Mouse (Mus musculus) liver, embryonic 11.5 days (tissue): ENCODE results near the gene Adssl1. TPM values are rescaled to one million over a fixed set of nuclear protein-coding genes. Genes with fewer than 3 reads are reported as not detected.

Experiments used
- ATAC-seq: fragments of 200-750 bp; cut with Nextera tagmentation; replicated peaks from 2 replicates; pipeline ENCODE4 v1.8.0; 2017; ENCODE audit warnings: moderate number of reproducible peaks, mild to moderate bottlenecking, moderate TSS enrichment, moderate library complexity; ENCODE audit not compliant: low FRiP score
- DNase-seq: peaks from one replicate; pipeline ENCODE4 v3.0.0-alpha.2; 2017; ENCODE audit warnings: low spot score
- H3K27ac ChIP-seq: fragments of 300-500 bp; sonication (generic); 2 replicates; pipeline ENCODE4 v1.5.1; 2014; ENCODE audit warnings: mild to moderate bottlenecking, low read depth, low read length, control low read depth
- H3K27me3 ChIP-seq: fragments of 300-500 bp; sonication (generic); replicated peaks from 2 replicates; pipeline ENCODE4 v1.6.1; 2014; ENCODE audit warnings: low read length, mixed read lengths; ENCODE audit not compliant: control insufficient read depth, insufficient read depth
- H3K36me3 ChIP-seq: fragments of 300-500 bp; sonication (generic); 2 replicates; pipeline ENCODE4 v1.6.1; 2014; ENCODE audit warnings: mild to moderate bottlenecking, low read length, moderate library complexity, mixed read lengths; ENCODE audit not compliant: control insufficient read depth, insufficient read depth
- H3K4me1 ChIP-seq: fragments of 300-500 bp; sonication (generic); replicated peaks from 2 replicates; pipeline ENCODE4 v1.6.1; 2014; ENCODE audit warnings: low read length, mixed read lengths; ENCODE audit not compliant: control insufficient read depth, insufficient read depth
- H3K4me2 ChIP-seq: fragments of 300-500 bp; sonication (generic); 2 replicates; pipeline ENCODE4 v1.6.1; 2014; ENCODE audit warnings: mild to moderate bottlenecking, control low read depth, moderate library complexity
- H3K4me3 ChIP-seq: fragments of 300-500 bp; sonication (generic); 2 replicates; pipeline ENCODE4 v1.5.1; 2014; ENCODE audit warnings: low read depth, low read length, control low read depth
- H3K9ac ChIP-seq: fragments of 300-500 bp; sonication (generic); 2 replicates; pipeline ENCODE4 v1.6.1; 2014; ENCODE audit warnings: low read depth, low read length, control low read depth
- H3K9me3 ChIP-seq: fragments of 300-500 bp; sonication (generic); 2 replicates; pipeline ENCODE4 v1.6.1; 2016; ENCODE audit warnings: low read length, inconsistent platforms, mixed read lengths; ENCODE audit not compliant: control insufficient read depth
- WGBS: fragments of 180-500 bp; shearing (Covaris S2); extraction: QIAGEN DNeasy Blood & Tissue Kit; methylation state at CpG from one replicate; pipeline ENCODE4 v1.1.7; 2014; 5-methylcytosine and 5-hydroxymethylcytosine counted together
- polyA plus RNA-seq: library from polyadenylated mRNA; unstranded; fragments of >200 nt; fragmentation: Nextera tagmentation; extraction: Ambion mirVana; gene quantifications from 2 replicates; pipeline ENCODE4 v1.2.1, GENCODE M21; 2014

Gene Adssl1
- polyA plus RNA-seq, 1 experiment from 2014 or later, result 7.4 TPM

DNA sequence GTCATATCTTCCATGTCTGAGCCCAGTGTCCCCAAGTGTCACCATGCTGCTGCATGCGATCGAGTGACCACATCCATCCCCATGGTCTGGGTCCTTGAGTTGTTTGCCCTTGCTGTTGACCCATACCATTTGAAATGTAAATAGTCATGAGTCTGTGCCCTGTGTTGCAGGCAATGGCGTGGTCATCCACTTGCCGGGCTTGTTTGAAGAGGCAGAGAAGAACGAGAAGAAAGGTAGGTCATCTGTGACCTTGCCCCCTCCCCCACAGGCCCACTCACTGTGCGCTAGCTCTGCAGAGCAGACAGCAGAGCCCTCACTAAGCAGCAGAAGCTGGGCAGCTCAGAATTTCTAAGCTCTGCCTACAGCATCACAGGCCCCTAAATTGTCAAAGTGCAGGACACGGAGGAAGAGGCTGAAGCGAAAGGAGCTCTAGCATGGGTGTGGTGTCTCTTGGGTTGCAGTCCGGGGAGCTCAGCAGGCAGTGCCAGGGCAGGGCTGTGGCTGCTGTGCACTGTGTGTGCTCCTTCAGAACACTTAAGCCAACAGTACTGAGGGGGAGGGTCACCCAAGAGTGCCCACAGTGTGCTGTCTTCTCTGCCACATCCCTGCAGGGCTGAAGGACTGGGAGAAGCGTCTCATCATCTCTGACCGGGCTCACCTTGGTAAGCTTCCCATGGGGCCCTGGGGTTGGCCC lies 12.4 kb downstream of the Adssl1 start:
- Histone ChIP-seq H3K4me1 (peaks cover 44% of the 10 kb centered on the region), H3K9me3 (no peaks in the 10 kb centered on the region), H3K9ac (no peak overlapping the region), H3K36me3 (no peaks in the 10 kb centered on the region), H3K4me3 (no peak overlapping the region), H3K27me3 (no peaks in the 10 kb centered on the region), H3K4me2 (peak overlapping the region; percentile 5; the same call in 1 of the 2 replicates), H3K27ac (0 out of 2 replicates have a peak overlapping the region, but pooled peaks have one; percentile 32)
- WGBS, result 67% methylated on average over 11 of the region's 11 CpGs
- DNase-seq (no peak), ATAC-seq (no peak)

DNA sequence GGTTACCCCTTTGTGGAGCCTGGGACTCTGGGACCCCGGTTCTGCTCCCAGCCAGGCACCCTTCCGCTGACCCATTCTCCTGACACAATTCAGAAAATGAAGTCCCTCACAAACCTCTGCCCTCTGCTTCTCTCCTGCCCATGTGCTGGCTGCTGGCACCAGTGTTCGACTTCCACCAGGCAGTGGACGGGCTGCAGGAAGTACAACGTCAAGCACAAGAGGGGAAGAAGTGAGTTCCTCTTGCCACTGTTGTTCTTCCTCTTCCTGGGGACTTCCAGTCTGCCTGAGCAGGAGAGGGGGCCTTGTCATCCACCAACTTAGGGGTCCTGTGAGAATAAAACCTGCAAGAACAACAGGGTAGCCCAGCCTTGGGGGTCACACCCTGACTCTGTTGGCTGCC lies 13.1 kb downstream of the Adssl1 start:
- WGBS, result 59% methylated on average over 5 of the region's 5 CpGs
- Histone ChIP-seq H3K27me3 (no peaks in the 10 kb centered on the region), H3K9ac (no peak overlapping the region), H3K4me2 (no peak overlapping the region; the same call in 1 of the 2 replicates), H3K27ac (no peak overlapping the region), H3K36me3 (no peaks in the 10 kb centered on the region), H3K4me1 (peaks cover 44% of the 10 kb centered on the region), H3K9me3 (no peaks in the 10 kb centered on the region), H3K4me3 (no peak overlapping the region)
- DNase-seq, result no peak
- ATAC-seq, result no peak

DNA sequence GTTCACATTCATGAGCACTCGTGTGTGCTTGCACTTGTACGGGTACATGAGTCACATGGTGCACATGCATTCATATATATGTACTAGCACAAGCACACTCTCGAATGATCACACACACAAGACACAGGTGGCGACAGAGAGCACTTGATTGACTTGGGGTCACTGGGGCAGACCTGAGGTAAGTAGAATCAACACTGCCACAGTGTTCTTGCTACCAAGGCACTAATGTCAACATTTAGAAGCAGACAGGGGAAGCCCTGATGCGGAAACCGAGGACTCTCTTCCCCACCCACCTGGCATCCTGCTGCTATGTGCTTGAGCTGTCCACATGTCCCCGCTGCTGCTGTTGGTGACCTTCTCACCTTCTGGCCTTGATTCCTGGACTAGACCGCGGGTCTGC lies 13.8 kb downstream of the Adssl1 start:
- Histone ChIP-seq H3K9ac (no peak overlapping the region), H3K36me3 (no peaks in the 10 kb centered on the region), H3K4me3 (no peak overlapping the region), H3K9me3 (no peaks in the 10 kb centered on the region), H3K4me2 (0 out of 2 replicates have a peak overlapping the region, but pooled peaks have one; percentile 15), H3K27me3 (no peaks in the 10 kb centered on the region), H3K4me1 (peaks cover 43% of the 10 kb centered on the region), H3K27ac (no peak overlapping the region)
- DNase-seq, result no peak
- WGBS, result 62% methylated on average over 9 of the region's 9 CpGs
- no peak for ATAC-seq

DNA sequence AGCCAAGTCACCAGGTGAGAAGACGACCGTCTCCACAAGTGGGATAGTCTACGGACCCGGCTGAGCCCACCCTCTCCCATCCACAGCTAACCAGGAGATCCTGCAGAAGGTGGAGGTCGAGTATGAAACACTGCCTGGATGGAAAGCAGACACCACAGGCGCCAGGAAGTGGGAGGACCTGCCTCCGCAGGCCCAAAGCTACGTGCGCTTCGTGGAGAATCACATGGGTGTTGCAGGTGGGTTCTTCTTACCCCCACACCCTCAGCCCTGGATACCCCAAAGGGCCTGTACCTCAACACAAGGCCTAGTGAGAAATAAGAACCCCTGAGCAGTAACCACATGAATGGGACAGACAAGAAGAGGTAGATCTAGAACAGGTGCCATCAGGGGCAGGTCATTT lies 19.7 kb downstream of the Adssl1 start:
- Histone ChIP-seq H3K27me3 (no peaks in the 10 kb centered on the region), H3K9me3 (no peaks in the 10 kb centered on the region), H3K9ac (no peak overlapping the region), H3K4me1 (peaks cover 1% of the 10 kb centered on the region; the same call in 1 of the 2 replicates), H3K27ac (no peak overlapping the region), H3K4me3 (no peak overlapping the region), H3K4me2 (no peak overlapping the region), H3K36me3 (no peaks in the 10 kb centered on the region)
- no peak for DNase-seq
- WGBS, result 89% methylated on average over 10 of the region's 10 CpGs
- ATAC-seq, result no peak

DNA sequence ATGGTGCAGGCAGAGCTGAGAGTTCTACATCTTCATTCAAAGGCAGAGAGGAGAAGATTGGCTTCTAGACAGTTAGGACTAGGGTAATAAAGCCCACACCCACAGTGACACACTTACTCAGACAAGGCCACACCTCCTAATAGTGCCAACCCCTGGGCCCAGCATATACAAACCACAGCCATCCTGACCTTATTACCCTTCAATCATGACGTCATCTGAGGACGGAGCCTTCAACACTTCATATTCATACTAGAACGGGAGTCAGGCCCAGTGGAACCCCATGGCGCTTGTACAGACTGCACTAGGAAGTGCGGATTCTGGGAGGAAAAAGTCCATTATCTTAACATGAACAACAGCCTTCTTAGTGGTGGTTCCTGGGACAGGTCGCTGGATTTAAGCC lies 23.3 kb downstream of the Adssl1 start:
- Histone ChIP-seq H3K4me3 (no peak overlapping the region), H3K27me3 (no peaks in the 10 kb centered on the region), H3K36me3 (peaks cover 5% of the 10 kb centered on the region), H3K27ac (no peak overlapping the region), H3K9me3 (no peaks in the 10 kb centered on the region), H3K4me1 (peaks cover 16% of the 10 kb centered on the region), H3K4me2 (no peak overlapping the region), H3K9ac (no peak overlapping the region)
- ATAC-seq, result no peak
- 84% methylated on average over 6 of the region's 6 CpGs for WGBS
- DNase-seq, result no peak

DNA sequence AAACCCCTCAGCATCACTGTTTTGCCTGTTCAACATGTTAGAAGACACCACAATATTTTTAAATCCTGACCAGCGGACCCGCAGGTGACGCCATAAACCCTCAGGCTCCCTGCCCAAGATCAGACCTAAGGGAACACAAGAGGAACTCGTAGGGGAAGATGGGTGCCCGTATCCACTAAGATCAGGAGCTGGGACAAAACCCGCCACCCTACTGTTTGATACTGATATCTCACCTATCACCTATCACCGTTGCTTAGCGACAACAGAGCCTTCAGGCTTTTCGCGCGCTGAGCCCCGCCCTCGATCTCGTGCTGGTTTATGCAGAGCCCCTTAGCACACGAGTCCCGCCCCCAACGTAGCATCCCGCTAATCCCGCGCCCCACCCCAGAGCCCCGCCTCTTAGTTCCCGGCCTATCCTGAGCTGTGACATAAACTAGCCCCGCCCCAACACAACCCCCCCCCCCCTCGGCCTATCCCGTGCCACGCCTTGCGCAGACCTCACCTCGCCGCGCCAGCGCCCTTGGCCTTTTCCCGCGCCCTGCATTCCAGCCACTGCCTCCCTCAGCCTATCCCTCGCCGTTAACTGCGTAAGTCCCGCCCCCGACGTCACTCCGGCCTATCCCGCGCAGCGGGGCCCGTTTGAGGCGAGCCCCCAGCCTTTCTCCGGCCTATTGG lies 24.5 kb downstream of the Adssl1 start, which contains the start of gene Siva1:
TSS of gene Siva1 (plus strand) at position 500 of the 675 bp plus-strand sequence.
- H3K4me1 ChIP-seq, result peaks cover 16% of the 10 kb centered on the region
- ATAC-seq (peak; percentile 97), DNase-seq (peak; percentile 95)
- H3K27me3 ChIP-seq, result no peaks in the 10 kb centered on the region
- H3K9ac ChIP-seq, result peak within 1 kb of the TSS; percentile 84
- 2% methylated on average over 46 of the region's 46 CpGs for WGBS
- H3K27ac ChIP-seq, result peak within 1 kb of the TSS; percentile 67
- H3K36me3 ChIP-seq, result peaks cover 15% of the 10 kb centered on the region
- H3K9me3 ChIP-seq, result no peaks in the 10 kb centered on the region
- H3K4me2 ChIP-seq, result peak within 1 kb of the TSS; percentile 99
- H3K4me3 ChIP-seq, result peak within 1 kb of the TSS; percentile 79

DNA sequence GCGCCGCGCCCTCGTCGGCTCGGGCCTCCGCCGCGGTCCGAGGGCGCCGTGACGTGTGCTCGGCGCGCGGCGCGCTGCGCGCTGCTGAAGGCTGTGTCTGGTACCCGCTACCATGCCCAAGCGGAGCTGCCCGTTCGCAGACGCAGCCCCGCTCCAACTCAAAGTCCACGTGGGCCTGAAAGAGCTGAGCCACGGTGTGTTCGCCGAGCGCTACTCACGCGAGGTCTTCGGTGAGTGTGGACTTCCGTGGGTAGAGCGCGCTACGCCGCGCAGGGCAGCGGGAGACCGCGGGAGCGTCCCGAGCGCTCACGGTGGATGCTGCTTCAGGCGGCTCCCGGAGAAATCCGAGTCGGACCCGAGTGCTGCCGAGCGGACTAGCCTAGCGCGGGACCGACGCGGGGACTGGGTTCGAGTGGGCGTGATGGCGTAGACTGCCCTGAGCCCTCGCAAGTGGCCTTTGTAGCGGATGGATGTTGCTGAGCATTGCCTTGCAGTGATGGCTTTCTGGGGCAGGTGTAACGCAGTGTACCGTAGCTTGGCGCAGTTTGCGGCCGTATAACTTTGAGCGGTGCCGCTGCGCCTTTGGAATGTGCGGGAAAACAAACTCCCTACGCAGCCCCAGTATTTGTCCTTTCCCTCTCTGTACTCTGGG lies 25.1 kb downstream of the Adssl1 start:
- H3K4me3 ChIP-seq, result peak overlapping the region; percentile 79
- DNase-seq (no peak), ATAC-seq (peak; percentile 12; the same call in 1 of the 2 replicates)
- H3K27ac ChIP-seq, result peak overlapping the region; percentile 67
- WGBS, result under 1% methylated on average over 75 of the region's 75 CpGs
- peak overlapping the region; percentile 99 for H3K4me2 ChIP-seq
- H3K27me3 ChIP-seq, result no peaks in the 10 kb centered on the region
- peaks cover 16% of the 10 kb centered on the region for H3K4me1 ChIP-seq
- peak overlapping the region; percentile 84 for H3K9ac ChIP-seq
- no peaks in the 10 kb centered on the region for H3K9me3 ChIP-seq
- peaks cover 16% of the 10 kb centered on the region for H3K36me3 ChIP-seq

DNA sequence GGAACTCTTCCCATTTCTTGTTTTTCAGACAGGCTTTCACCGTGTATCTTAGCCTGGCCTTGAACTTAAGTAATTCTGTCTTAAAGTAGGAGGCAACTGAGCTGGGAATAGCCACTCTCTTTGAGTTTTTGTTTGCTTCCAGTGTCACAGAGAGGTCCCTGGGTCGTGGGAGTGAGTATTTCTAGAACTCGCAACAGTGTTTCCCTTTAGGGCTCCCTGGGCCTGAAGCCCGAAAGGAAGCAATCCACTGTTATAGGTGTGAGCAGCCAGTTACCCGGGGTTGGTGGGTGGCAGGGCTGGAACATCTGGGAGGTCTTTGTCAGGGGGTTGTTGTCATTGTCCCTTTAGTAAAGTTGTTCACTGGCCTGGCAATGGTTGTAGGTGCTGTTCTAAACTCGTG lies 26.3 kb downstream of the Adssl1 start:
- ATAC-seq, result no peak
- Histone ChIP-seq H3K27me3 (no peaks in the 10 kb centered on the region), H3K9me3 (no peaks in the 10 kb centered on the region), H3K4me3 (peak overlapping the region; percentile 79), H3K36me3 (peaks cover 22% of the 10 kb centered on the region), H3K9ac (peak overlapping the region; percentile 84), H3K4me2 (peak overlapping the region; percentile 99), H3K27ac (no peak overlapping the region), H3K4me1 (peaks cover 16% of the 10 kb centered on the region)
- 59% methylated on average over 6 of the region's 6 CpGs for WGBS
- DNase-seq, result no peak
